Mouse (Mus musculus): ENCODE data around the gene Gm13694.
"Not testable (repeated sequence)": the region's sequence is repeated elsewhere in the genome, so short reads cannot be mapped to it uniquely, and the experiment has no call there.

Gm13694 gene

DNA sequence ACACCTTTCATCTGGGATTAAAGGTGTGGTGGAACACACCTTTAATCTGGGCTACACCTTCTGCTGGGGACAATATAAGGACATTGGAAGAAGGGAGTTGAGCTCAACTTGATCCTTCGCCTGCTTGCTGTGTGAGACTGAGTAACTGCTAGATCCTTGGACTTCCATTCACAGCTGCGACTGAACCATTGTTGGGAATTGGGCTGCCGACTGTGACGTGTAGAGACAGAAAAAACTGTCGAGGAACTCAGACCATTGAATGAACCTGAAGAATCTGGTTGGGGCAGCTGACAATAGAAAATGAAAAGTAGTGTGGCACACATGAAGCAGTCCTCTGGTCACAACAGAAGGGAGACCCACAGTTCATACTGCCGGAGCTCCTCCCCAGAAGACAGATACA lies at the start of gene Gm13694:
Gene Gm13694 (plus strand): TSS at position 301 of the 400 bp plus-strand sequence.
- not testable (repeated sequence) for DNase-seq

DNA sequence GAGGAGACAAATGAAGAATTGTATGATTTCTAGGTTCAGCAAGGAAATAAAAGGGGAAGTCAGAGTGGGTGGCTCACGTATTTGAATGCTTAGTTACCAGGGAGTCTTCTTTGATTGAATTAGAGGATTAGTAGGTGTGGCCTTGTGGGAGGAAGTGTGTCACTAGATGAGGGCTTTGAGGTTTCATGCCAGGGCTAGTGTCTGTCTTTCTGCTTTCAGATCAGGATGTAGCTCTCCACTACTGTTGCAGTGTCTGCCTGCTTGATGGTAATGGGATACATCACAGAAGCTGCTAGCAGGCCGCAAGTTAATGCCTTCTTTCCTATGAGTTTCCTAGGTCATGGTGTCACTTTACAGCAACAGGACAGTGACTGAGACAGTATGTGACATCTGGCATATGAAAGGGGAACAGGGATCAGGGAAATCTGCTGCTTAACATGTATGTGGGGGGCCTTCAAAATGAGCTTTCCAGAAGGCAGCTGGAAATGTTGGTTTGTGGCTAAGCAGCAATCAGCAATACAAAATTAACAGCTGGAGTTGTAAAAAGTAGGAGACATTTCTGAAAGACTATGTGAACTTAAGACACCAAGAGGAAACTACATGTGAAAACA lies 49.1 kb upstream of the Gm13694 start:
- no peak for DNase-seq

DNA sequence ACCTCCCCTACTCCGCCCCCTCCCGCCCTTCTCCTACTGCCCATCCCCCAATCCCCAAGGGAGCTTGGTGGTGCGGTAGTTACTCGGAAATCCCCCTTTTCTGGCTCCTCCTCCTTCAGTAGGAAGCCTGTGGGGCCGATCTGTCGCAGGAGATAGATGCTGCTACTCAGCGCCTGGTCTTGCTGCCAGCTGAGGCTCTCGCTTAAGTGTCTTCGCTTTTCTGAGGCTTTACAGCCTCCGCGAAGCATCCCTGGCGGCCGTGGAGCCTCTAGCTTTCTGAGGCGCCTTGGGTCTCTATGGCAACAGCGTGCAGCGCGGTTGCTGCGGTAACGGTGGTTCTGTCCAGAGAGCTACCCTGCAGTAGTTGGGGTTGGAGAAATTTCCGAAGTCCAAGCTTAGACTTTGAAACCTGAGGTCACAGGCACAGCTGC lies 37.8 kb upstream of the Gm13694 start, which contains the start of gene Zswim2:
Gene Zswim2 (minus strand): TSS at position 298 of the 431 bp plus-strand sequence.
- peak; percentile 94 for DNase-seq

DNA sequence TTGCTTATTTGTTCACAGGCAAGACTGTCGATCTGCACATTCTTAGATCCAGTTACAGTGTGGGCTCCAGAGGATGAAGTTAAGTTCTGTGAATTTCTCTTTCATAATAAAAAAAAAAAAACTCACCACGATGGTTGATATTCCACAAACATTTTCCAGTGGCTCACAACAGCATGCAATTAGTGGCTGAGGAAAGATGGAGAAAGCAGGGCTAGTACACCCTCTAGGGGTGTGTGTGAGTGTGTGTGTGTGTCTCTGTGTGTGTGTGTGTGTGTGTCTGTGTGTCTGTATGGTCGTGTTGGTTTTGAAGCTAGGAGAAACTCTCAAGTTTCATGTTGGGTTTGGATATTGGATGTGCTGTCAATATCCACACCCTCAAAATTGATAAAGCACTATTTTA lies 37.4 kb upstream of the Gm13694 start:
- DNase-seq, result no peak

DNA sequence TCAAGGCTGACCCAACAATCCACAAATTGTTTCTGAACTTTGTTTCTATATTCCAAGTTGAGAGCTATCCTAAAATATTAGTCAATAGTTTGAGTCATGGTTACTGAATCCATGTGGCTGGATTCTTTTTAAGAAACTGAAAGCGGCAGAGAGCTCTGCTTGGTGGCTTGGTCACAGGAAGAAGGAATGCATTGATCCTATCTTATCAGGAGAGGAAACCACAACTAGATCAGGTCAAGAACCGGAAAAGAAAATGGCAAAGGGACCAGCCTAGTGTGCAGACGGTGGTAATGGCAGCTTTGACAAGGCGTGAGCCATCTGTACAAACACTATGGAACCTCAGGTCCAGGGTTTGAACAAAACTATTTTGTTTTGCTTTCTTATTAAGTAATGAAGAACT lies 36.9 kb upstream of the Gm13694 start:
- DNase-seq, result no peak

DNA sequence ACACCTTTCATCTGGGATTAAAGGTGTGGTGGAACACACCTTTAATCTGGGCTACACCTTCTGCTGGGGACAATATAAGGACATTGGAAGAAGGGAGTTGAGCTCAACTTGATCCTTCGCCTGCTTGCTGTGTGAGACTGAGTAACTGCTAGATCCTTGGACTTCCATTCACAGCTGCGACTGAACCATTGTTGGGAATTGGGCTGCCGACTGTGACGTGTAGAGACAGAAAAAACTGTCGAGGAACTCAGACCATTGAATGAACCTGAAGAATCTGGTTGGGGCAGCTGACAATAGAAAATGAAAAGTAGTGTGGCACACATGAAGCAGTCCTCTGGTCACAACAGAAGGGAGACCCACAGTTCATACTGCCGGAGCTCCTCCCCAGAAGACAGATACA lies 23.3 kb upstream of the Gm13694 start, which contains the start of gene Gm13698:
Gene Gm13698 (plus strand): TSS at position 301 of the 400 bp plus-strand sequence.
- DNase-seq, result not testable (repeated sequence)

DNA sequence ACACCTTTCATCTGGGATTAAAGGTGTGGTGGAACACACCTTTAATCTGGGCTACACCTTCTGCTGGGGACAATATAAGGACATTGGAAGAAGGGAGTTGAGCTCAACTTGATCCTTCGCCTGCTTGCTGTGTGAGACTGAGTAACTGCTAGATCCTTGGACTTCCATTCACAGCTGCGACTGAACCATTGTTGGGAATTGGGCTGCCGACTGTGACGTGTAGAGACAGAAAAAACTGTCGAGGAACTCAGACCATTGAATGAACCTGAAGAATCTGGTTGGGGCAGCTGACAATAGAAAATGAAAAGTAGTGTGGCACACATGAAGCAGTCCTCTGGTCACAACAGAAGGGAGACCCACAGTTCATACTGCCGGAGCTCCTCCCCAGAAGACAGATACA lies 17.5 kb upstream of the Gm13694 start, which contains the start of gene Gm13693:
Gene Gm13693 (plus strand): TSS at position 301 of the 400 bp plus-strand sequence.
- not testable (repeated sequence) for DNase-seq

DNA sequence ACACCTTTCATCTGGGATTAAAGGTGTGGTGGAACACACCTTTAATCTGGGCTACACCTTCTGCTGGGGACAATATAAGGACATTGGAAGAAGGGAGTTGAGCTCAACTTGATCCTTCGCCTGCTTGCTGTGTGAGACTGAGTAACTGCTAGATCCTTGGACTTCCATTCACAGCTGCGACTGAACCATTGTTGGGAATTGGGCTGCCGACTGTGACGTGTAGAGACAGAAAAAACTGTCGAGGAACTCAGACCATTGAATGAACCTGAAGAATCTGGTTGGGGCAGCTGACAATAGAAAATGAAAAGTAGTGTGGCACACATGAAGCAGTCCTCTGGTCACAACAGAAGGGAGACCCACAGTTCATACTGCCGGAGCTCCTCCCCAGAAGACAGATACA lies 11.7 kb upstream of the Gm13694 start, which contains the start of gene Gm13695:
Gene Gm13695 (plus strand): TSS at position 301 of the 400 bp plus-strand sequence.
- DNase-seq, result not testable (repeated sequence)

DNA sequence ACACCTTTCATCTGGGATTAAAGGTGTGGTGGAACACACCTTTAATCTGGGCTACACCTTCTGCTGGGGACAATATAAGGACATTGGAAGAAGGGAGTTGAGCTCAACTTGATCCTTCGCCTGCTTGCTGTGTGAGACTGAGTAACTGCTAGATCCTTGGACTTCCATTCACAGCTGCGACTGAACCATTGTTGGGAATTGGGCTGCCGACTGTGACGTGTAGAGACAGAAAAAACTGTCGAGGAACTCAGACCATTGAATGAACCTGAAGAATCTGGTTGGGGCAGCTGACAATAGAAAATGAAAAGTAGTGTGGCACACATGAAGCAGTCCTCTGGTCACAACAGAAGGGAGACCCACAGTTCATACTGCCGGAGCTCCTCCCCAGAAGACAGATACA lies 5.9 kb upstream of the Gm13694 start, which contains the start of gene Gm13696:
Gene Gm13696 (plus strand): TSS at position 301 of the 400 bp plus-strand sequence.
- DNase-seq, result not testable (repeated sequence)

DNA sequence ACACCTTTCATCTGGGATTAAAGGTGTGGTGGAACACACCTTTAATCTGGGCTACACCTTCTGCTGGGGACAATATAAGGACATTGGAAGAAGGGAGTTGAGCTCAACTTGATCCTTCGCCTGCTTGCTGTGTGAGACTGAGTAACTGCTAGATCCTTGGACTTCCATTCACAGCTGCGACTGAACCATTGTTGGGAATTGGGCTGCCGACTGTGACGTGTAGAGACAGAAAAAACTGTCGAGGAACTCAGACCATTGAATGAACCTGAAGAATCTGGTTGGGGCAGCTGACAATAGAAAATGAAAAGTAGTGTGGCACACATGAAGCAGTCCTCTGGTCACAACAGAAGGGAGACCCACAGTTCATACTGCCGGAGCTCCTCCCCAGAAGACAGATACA lies 5.7 kb downstream of the Gm13694 start, which contains the start of gene Gm13697:
Gene Gm13697 (plus strand): TSS at position 301 of the 400 bp plus-strand sequence.
- DNase-seq, result not testable (repeated sequence)

DNA sequence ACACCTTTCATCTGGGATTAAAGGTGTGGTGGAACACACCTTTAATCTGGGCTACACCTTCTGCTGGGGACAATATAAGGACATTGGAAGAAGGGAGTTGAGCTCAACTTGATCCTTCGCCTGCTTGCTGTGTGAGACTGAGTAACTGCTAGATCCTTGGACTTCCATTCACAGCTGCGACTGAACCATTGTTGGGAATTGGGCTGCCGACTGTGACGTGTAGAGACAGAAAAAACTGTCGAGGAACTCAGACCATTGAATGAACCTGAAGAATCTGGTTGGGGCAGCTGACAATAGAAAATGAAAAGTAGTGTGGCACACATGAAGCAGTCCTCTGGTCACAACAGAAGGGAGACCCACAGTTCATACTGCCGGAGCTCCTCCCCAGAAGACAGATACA lies 11.5 kb downstream of the Gm13694 start, which contains the start of gene Gm13691:
Gene Gm13691 (plus strand): TSS at position 301 of the 400 bp plus-strand sequence.
- DNase-seq, result not testable (repeated sequence)

DNA sequence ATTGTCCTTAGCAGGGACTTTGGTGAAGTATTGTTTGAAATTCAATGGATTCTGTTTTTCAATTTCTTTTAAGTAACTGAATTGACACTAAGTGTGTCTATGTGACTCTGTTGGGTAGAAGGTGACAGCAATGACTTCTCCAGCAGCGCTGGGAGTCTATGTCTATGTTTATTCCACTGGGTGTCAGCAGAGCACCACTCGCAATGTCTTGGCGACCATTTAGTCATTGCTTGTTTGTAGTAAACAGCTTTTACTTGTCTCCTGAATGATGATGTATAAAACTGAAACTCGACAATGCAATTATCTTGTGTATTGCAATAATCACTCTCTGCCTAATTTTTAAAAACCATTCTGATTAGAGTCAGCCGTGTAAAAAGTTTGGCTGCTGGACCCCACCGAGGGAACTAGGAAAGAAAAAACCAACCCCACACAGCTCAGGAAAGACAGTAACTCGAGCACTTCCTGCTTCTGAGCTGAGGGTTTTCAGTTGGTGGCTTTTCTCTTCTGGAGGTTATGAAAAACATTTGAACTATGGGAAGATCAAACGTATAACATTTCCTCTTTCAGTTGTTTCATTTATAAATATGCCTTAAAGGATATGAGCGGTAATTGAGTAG lies 15.0 kb downstream of the Gm13694 start:
- not testable (repeated sequence) for DNase-seq

DNA sequence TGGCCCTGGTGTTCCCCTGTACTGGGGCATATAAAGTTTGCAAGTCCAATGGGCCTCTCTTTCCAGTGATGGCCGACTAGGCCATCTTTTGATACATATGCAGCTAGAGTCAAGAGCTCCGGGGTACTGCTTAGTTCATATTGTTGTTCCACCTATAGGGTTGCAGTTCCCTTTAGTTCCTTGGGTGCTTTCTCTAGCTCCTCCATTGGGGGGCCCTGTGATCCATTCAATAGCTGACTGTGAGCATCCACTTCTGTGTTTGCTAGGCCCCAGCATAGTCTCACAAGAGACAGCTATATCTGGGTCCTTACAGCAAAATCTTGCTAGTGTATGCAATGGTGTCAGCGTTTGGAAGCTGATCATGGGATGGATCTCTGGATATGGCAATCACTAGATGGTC lies 15.8 kb downstream of the Gm13694 start:
- DNase-seq, result not testable (repeated sequence)

DNA sequence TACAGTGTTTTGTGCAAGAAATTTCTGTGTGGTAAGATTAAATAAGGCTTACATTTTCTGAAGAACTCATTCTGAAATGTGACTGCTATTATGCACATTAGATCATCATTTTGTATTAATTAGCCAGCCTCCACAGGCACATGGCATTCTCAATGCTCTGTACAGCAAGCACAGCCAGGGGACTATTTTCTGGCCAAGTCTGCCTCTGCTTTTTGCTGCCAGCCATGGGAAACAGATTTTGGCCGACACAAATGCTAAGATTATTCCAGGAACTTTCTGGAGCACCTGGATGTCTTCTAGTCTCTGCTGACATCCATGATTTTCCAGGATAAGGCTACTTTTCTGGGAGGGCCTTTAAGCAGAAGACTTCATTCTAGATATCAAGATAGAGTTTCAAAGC lies 30.2 kb downstream of the Gm13694 start:
- no peak for DNase-seq

DNA sequence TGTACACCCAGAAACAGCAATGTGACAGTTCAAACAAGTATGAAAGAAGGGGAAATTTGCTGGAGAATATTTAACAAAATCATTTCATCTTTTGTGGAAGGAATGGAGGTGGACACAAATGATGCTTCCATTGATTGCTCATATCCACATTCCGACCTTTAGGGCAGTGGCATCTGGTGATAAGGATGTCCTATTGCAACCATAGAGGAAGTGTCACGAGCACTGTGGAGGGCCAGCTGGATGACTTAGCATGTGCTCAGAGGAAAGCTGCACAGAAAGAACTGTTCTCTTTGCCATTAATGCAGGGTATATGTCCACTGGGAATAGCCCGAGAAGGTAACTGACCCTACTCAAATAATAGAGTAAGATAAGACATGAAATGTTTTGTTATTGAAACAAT lies 31.1 kb downstream of the Gm13694 start:
- no peak for DNase-seq

DNA sequence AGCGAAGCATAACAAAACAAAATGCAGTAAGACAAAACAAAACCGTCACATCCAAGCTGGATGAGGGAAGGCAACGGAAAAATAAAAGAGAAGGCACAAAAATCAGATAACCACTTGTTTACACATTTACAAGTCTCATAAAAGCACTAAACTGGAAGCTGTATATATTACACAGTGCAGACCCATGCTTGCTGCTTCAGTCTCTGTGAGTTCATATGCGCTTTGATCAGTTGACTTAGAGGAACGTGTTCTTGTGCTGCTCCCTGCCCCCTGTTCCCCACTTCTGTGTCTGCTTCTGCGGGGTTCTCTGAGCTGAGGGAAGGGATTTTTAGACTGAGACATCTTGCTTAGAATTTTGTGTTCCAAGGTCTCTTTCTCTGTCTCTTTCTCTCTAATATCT lies 35.8 kb downstream of the Gm13694 start:
- no peak for DNase-seq

DNA sequence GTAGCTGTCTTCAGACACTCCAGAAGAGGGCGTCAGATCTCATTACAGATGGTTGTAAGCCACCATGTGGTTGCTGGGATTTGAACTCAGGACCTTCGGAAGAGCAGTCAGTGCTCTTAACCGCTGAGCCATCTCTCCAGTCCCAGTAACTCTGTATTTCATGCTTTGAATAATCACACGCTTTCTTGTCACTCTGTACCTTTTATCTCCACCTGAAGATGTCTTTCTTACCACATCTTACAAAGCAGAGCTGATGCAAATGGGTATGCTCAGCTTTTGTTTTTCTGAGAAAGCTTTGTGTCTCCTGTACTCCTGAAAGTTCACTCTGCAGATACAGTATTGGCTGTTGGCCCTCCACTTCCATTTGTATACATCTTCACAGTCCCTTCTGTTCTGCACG lies 37.6 kb downstream of the Gm13694 start:
- not testable (repeated sequence) for DNase-seq

DNA sequence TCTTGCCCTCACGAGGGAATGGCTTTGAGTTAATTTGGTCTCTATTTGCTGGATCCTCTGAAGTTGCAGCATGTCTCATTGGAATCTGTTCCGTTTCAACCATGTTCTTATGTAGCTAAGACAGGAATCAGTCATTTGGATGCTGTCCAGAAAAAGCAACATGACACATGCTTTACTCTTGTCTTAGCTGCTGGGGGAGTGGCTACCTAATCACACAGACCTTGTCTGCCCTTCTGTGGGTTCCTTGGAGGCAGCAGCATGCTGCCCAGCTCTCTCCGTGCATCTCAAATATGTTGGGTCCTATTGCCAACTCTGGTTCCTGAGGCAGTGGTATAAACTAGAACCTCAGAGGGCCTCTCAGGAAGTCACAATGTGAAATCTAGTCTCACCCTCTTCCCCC lies 39.6 kb downstream of the Gm13694 start:
- DNase-seq, result no peak

DNA sequence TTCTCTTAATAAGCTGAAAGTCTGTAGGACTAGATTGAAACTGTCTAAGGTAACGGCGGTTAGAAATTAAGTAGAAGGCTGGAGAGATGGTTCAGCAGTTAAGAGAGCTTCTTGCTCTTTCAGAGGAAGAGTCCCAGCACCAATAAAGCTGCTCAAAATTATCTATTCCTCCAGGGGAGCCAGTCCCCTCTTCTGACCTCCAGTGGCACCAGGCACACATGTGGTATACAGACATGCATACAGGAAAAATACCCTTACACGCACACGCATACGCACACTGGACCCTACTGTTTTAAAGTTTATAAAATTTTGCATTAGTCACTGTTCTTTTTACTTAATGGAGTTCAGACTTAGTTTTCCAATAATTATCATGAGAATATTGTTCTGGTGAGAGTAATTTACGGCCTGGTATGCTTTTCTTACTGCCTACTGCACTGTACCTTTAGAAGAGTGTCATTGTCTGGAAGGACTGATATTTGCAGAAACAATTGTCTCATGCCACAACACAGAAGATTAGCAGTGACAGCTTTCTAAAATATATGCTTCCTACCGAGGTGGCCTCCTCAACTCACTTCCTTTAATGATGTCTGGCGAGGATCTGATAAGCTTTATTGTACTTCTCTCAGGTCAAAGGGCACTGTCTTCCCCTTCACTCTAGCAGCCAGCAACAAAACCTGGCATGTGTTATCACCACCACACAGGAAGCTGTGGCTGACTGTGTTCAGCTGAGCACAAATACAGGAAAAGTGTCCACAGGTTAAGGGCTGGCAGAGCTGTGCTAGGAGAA lies 41.0 kb downstream of the Gm13694 start:
- DNase-seq, result no peak

DNA sequence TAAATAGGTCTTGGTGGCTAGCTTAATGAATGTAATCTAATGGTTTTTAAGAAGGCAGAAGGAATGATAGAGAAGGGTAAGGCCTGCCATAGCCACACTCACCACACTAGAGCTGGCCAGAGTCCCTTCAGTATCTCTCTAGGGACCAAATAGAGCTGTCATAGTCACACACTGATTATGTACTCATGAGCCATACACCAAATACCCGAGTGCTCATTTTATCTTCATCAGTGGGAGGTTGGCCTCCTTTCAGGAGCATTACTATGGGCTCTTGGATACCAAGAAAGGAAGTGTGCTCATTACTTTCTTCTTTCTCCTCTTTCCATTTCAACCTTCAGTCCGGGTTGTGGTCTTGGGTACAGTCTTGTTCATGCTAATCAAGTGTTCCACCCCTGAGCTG lies 43.2 kb downstream of the Gm13694 start:
- no peak for DNase-seq

DNA sequence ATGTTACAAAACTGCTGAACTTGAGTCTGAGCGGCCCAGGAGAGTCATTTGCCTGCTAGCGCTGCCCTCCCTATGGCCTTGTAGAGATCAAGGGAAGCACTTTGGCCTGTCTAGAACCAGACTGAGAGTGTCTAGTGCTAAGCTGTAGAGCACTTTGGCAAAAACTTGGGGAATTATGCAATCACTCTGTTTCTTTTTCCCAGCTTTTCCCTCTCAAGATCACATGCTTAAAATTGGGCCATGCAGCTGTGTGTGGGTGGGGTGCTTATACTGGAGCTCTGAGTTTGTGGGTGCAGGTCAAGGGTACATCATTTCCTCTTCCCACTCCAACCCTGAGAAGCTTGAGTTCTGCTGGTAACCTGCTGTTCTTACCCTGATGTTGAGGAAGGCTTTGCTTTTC lies 44.2 kb downstream of the Gm13694 start:
- DNase-seq, result peak; percentile 75

DNA sequence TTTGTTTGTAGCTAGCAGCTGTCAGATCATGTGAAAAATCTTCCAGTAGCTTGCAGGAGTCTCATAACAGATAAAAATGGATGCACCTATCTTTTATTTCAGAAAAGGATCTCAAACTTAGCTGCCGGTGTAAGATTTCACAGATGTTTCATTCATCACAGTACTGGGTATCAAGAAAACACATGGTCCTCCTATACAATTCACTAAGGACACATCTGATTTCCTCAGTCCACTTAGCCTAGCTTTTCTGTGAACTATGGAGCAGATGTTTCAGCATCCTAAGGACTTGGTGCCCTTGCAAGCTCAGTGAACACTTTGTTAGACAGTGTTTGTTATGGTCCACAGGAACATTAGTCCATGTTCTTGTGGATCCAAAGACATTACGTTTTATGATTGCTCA lies 44.6 kb downstream of the Gm13694 start:
- no peak for DNase-seq

DNA sequence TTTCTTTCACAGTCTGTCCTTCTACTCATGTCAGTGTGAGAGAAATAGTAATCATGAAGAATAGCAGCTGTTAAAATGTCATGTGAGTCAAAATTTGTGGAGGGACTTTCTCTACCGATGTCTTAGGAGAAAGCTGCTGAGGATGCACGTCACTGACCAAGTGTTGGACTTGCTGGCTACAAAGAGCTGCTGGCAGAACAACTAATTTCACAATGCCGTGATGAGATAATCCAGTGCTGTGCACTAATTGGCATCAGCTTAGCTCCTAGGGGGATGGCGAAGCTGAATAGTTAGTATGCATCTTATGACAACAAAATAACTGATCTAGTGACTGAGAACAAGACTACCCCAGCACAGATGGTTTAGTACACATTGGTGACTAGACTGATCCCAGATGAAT lies 46.5 kb downstream of the Gm13694 start:
- no peak for DNase-seq
